In genomic region chr11:110572548-110572947, GRCm38 (mm10) we compare ENCODE assay signal across 8 mouse cellular contexts.
DNase-seq lines count a peak whose midpoint lies in the region; TF ChIP-seq lines count a peak whose summit lies in the region.

No protein-coding gene starts in this region.

- TF ChIP-seq CTCF in heart, adult 2 months (IDR thresholded peaks at IDR 0.05) = peak; percentile 88

- no peaks in the 10 kb centered on the region for H3K9me3 ChIP-seq in heart, embryonic 10.5 days

- H3K79me2 ChIP-seq in heart, adult 2 months (replicated peaks; ENCODE audit: control insufficient read depth, insufficient read depth, low read length) = no peaks in the 10 kb centered on the region

- intact Hi-C loops in heart, adult 2 months (cut with DNase I) = loop anchor here (2.0 to 5.0 kb wide), 4 partner anchors 34 to 950 kb away; partner anchors contain the start of gene Kcnj2

- TF ChIP-seq POLR2A in heart, adult 2 months (IDR thresholded peaks at IDR 0.05; ENCODE audit: insufficient read depth, low read depth, low read length) = no peak

- H3K27me3 ChIP-seq in heart, adult 2 months (ENCODE audit: control insufficient read depth, insufficient read depth, low read length) = no peaks in the 10 kb centered on the region
- no peaks in the 10 kb centered on the region for H3K27me3 ChIP-seq in heart, embryonic 10.5 days (ENCODE audit: insufficient read depth, poor library complexity, severe bottlenecking)

- DNase-seq in heart, adult 2 months = no peak
- DNase-seq in heart, embryonic 10.5 days (ENCODE audit: low spot score) = no peak
- peak; percentile 6 for DNase-seq in Muller cell, postnatal 12 days (ENCODE audit: inconsistent ontology term)
- DNase-seq in embryo, embryonic 11 days = peak; percentile 78
- DNase-seq in heart, postnatal 4 days = peak; percentile 61
- peak; percentile 47 to 68 for DNase-seq in layer of hippocampus, postnatal 14 days (ENCODE audit: low spot score in 2 of 2)
- DNase-seq in mesoderm, embryonic 11.5 days (ENCODE audit: low read depth, low spot score) = peak; percentile 56
- DNase-seq in thymus, postnatal 4 days = peak; percentile 44

- H3K9ac ChIP-seq in heart, adult 2 months (ENCODE audit: low read depth, low read length) = no peak overlapping the region

- no peak overlapping the region for H3K27ac ChIP-seq in heart, adult 2 months
- no peak overlapping the region for H3K27ac ChIP-seq in heart, embryonic 10.5 days

- 49% methylated on average over 10 of the region's 10 CpGs for WGBS in heart, adult 2 months
- 52% methylated on average over 10 of the region's 10 CpGs for WGBS in heart, embryonic 10.5 days

- TF ChIP-seq EP300 in heart, adult 2 months (IDR thresholded peaks at IDR 0.05; ENCODE audit: insufficient read depth, low read depth, low read length) = no peak

- H3K4me3 ChIP-seq in heart, adult 2 months = no peak overlapping the region
- no peak overlapping the region for H3K4me3 ChIP-seq in heart, embryonic 10.5 days

- no peaks in the 10 kb centered on the region for H3K36me3 ChIP-seq in heart, adult 2 months (ENCODE audit: control insufficient read depth, insufficient read depth, low read length)
- H3K36me3 ChIP-seq in heart, embryonic 10.5 days = no peaks in the 10 kb centered on the region

- H3K4me1 ChIP-seq in heart, adult 2 months (ENCODE audit: control insufficient read depth, insufficient read depth, low read length) = no peaks in the 10 kb centered on the region
- H3K4me1 ChIP-seq in heart, embryonic 10.5 days = no peaks in the 10 kb centered on the region

Comparison
In these comparisons a context has a peak if more than half of its experiments do, and no peak if none do; other contexts are left out.
1. DNase-seq: peak in Muller cell, postnatal 12 days (single experiment), embryo, embryonic 11 days (single experiment), heart, postnatal 4 days (single experiment), layer of hippocampus, postnatal 14 days (2 of 2), mesoderm, embryonic 11.5 days (single experiment) and thymus, postnatal 4 days (single experiment); none in heart, adult 2 months (0 of 2) and heart, embryonic 10.5 days (single experiment).